Comparison of ENCODE assay signal across 8 mouse cellular contexts in genomic region chr4:120950763-120951427, GRCm38 (mm10). TPM values are rescaled to one million over a fixed set of nuclear protein-coding genes. Genes with fewer than 3 reads are reported as not detected.
DNase-seq lines count a peak whose midpoint lies in the region; ATAC-seq and TF ChIP-seq lines count a peak whose summit lies in the region.

No protein-coding gene starts in this region.

- H3K27me3 ChIP-seq in kidney, postnatal 0 days (ENCODE audit: insufficient read depth, low read length), result no peaks in the 10 kb centered on the region
- H3K27me3 ChIP-seq in forebrain, embryonic 16.5 days (replicated peaks; ENCODE audit: control insufficient read depth, insufficient read depth, low read length), result no peaks in the 10 kb centered on the region
- H3K27me3 ChIP-seq in liver, postnatal 0 days (ENCODE audit: insufficient read depth, low read length), result no peaks in the 10 kb centered on the region

- H3K9ac ChIP-seq in kidney, postnatal 0 days (ENCODE audit: low read depth, low read length), result peak overlapping the region; percentile 72
- H3K9ac ChIP-seq in forebrain, embryonic 16.5 days (replicated peaks; ENCODE audit: low read depth, low read length), result peak overlapping the region; percentile 72
- H3K9ac ChIP-seq in liver, postnatal 0 days (replicated peaks), result peak overlapping the region; percentile 83

- WGBS in kidney, postnatal 0 days, result 3% methylated on average over 20 of the region's 20 CpGs
- 5% methylated on average over 20 of the region's 20 CpGs for WGBS in forebrain, embryonic 16.5 days
- WGBS in liver, postnatal 0 days (ENCODE audit: insufficient replicate concordance), result 5% methylated on average over 20 of the region's 20 CpGs

- H3K27ac ChIP-seq in kidney, postnatal 0 days, result peak overlapping the region; percentile 91
- peak overlapping the region; percentile 31; the same call in 1 of the 2 replicates for H3K27ac ChIP-seq in forebrain, embryonic 16.5 days (ENCODE audit: low read length)
- H3K27ac ChIP-seq in liver, postnatal 0 days (ENCODE audit: low read depth), result peak overlapping the region; percentile 84

- peak overlapping the region; percentile 61 for H3K4me3 ChIP-seq in kidney, postnatal 0 days (replicated peaks; ENCODE audit: low read depth, low read length)
- H3K4me3 ChIP-seq in forebrain, embryonic 16.5 days (replicated peaks; ENCODE audit: low read length), result peak overlapping the region; percentile 67
- peak overlapping the region; percentile 79 for H3K4me3 ChIP-seq in liver, postnatal 0 days (ENCODE audit: low read depth, low read length)

- no peak; the same call in 1 of the 2 replicates for ATAC-seq in kidney, postnatal 0 days (replicated peaks; ENCODE audit: low FRiP score, low read depth)
- no peak for ATAC-seq in forebrain, embryonic 16.5 days
- peak; percentile 5; the same call in 1 of the 2 replicates for ATAC-seq in liver, postnatal 0 days

- DNase-seq in kidney, postnatal 0 days (ENCODE audit: low spot score), result peak; percentile 51
- DNase-seq in kidney, postnatal 36 days, result no peak
- DNase-seq in R1 (ENCODE audit: low read depth, low spot score), result peak; percentile 48
- no peak for DNase-seq in liver, postnatal 0 days
- DNase-seq in ovary, postnatal 10 days (ENCODE audit: low spot score), result no peak
- DNase-seq in layer of hippocampus, adult 18-20 months (ENCODE audit: low spot score in 2 of 2), result no peak
- no peak for DNase-seq in testis, postnatal 10 days (ENCODE audit: low spot score)

- H3K9me3 ChIP-seq in kidney, postnatal 0 days (replicated peaks; ENCODE audit: low read length), result no peaks in the 10 kb centered on the region
- H3K9me3 ChIP-seq in forebrain, embryonic 16.5 days (ENCODE audit: control insufficient read depth, low read length), result no peaks in the 10 kb centered on the region
- no peaks in the 10 kb centered on the region for H3K9me3 ChIP-seq in liver, postnatal 0 days (ENCODE audit: low read length)

- no peak for TF ChIP-seq CTCF in kidney, postnatal 0 days (IDR thresholded peaks at IDR 0.05; ENCODE audit: low read depth)
- no peak for TF ChIP-seq CTCF in liver, postnatal 0 days (IDR thresholded peaks at IDR 0.05; ENCODE audit: low read depth)

- no peaks in the 10 kb centered on the region for H3K4me1 ChIP-seq in kidney, postnatal 0 days (replicated peaks; ENCODE audit: insufficient read depth, low read length)
- H3K4me1 ChIP-seq in forebrain, embryonic 16.5 days (replicated peaks; ENCODE audit: control insufficient read depth, insufficient read depth, low read length), result peaks cover 10% of the 10 kb centered on the region
- H3K4me1 ChIP-seq in liver, postnatal 0 days (ENCODE audit: insufficient read depth), result peaks cover 15% of the 10 kb centered on the region

- H3K4me2 ChIP-seq in kidney, postnatal 0 days (ENCODE audit: low read length), result peak overlapping the region; percentile 71
- H3K4me2 ChIP-seq in forebrain, embryonic 16.5 days (ENCODE audit: low read length), result peak overlapping the region; percentile 75
- peak overlapping the region; percentile 98 for H3K4me2 ChIP-seq in liver, postnatal 0 days (ENCODE audit: low read depth, low read length)

- no peak for TF ChIP-seq EP300 in liver, postnatal 0 days (IDR thresholded peaks at IDR 0.05; ENCODE audit: low read depth)

- no peaks in the 10 kb centered on the region for H3K36me3 ChIP-seq in kidney, postnatal 0 days (ENCODE audit: insufficient read depth, low read length)
- H3K36me3 ChIP-seq in forebrain, embryonic 16.5 days (ENCODE audit: control insufficient read depth, insufficient read depth), result no peaks in the 10 kb centered on the region
- 0 out of 2 replicates have a peak, but pooled peaks cover 2% of the 10 kb centered on the region for H3K36me3 ChIP-seq in liver, postnatal 0 days (replicated peaks; ENCODE audit: insufficient read depth, low read length)

RNA-seq across cellular contexts. Expression of gene Zfp69, which starts 0.6 kb away (rescaled TPM):
- 6.0 and 6.7 TPM in 2 replicates for polyA plus RNA-seq in kidney, postnatal 0 days (2015; fragmentation: Nextera tagmentation; extraction: Ambion mirVana)
- polyA plus RNA-seq in forebrain, embryonic 16.5 days (2015; fragmentation: Nextera tagmentation; extraction: Ambion mirVana), result 5.3 and 5.6 TPM in 2 replicates
- polyA plus RNA-seq in liver, postnatal 0 days (2015; fragmentation: Nextera tagmentation; extraction: Ambion mirVana), result 1.7 and 1.8 TPM in 2 replicates
- 1 to 10 TPM; 1.5 to 1.9 TPM for total RNA-seq in layer of hippocampus, adult 18-20 months (2021)

RNA-seq across cellular contexts. Expression of gene Exo5, which starts 26.1 kb away (rescaled TPM):
- 20.4 and 21.1 TPM in 2 replicates for polyA plus RNA-seq in kidney, postnatal 0 days (2015; fragmentation: Nextera tagmentation; extraction: Ambion mirVana)
- polyA plus RNA-seq in forebrain, embryonic 16.5 days (2015; fragmentation: Nextera tagmentation; extraction: Ambion mirVana), result 44.6 and 44.9 TPM in 2 replicates
- 3.7 TPM in 2 replicates for polyA plus RNA-seq in liver, postnatal 0 days (2015; fragmentation: Nextera tagmentation; extraction: Ambion mirVana)
- total RNA-seq in layer of hippocampus, adult 18-20 months (2021), result 10 to 100 TPM; 10.1 to 11.8 TPM

Comparison
In these comparisons a context has a peak if more than half of its experiments do, and no peak if none do; other contexts are left out.
1. DNase-seq: peak in kidney, postnatal 0 days (single experiment) and R1 (single experiment); none in kidney, postnatal 36 days (0 of 2), liver, postnatal 0 days (single experiment), ovary, postnatal 10 days (single experiment), layer of hippocampus, adult 18-20 months (0 of 2) and testis, postnatal 10 days (single experiment).
2. H3K27ac ChIP-seq: peak in every context shown above with its lines; median percentile 91 in kidney, postnatal 0 days; 84 in liver, postnatal 0 days; 31 in forebrain, embryonic 16.5 days.
3. Peak in every context shown above with its lines, with median percentiles within 50 percentile points of each other: H3K4me2 ChIP-seq, H3K4me3 ChIP-seq and H3K9ac ChIP-seq.